Mouse (Mus musculus) liver, embryonic 14.5 days (tissue): ENCODE measurements at regions not wholly inside any gene's neighbourhood (a gene's known extent, or its start where the extent isn't known, plus 50 kb on each side); places are given as distances from the start of the nearest gene placed in this dataset.

Experiments
- ATAC-seq: fragments of 200-750 bp; cut with Nextera tagmentation; 2 replicates; pipeline ENCODE4 v1.8.0; 2017; ENCODE audit warnings: moderate number of reproducible peaks, mild to moderate bottlenecking, moderate library complexity; ENCODE audit not compliant: insufficient read depth
- DNase-seq, 3 experiments: peaks; one replicate each; pipeline ENCODE4 v3.0.0-alpha.2; 2012 to 2013; ENCODE audit warnings: low read depth in 3 of 3, low spot score in 3 of 3
- H3K27ac ChIP-seq: fragments of 300-500 bp; sonication (generic); 2 replicates; pipeline ENCODE4 v1.5.1; 2014; ENCODE audit warnings: moderate library complexity, mild to moderate bottlenecking, control low read depth, inconsistent platforms
- H3K27me3 ChIP-seq: fragments of 300-500 bp; sonication (generic); 2 replicates; pipeline ENCODE4 v1.6.1; 2014; ENCODE audit warnings: mild to moderate bottlenecking, low read length, moderate library complexity; ENCODE audit not compliant: control insufficient read depth, insufficient read depth
- H3K36me3 ChIP-seq: fragments of 300-500 bp; sonication (generic); replicated peaks from 2 replicates; pipeline ENCODE4 v1.6.1; 2014; ENCODE audit warnings: low read depth; ENCODE audit not compliant: control insufficient read depth, insufficient read depth
- H3K4me1 ChIP-seq, 2 experiments: fragments of 200-500 bp in 1 of 2; fragments of 300-500 bp in 1 of 2; sonication (generic) in 1 of 2; replicated peaks; 2 replicates each; pipeline ENCODE4 v1.6.1; 2012 to 2014; ENCODE audit warnings: antibody characterized with exemption in 1 of 2, inconsistent platforms in 1 of 2, low read length in 1 of 2; ENCODE audit not compliant: control insufficient read depth in 2 of 2, insufficient read depth in 2 of 2
- H3K4me2 ChIP-seq: fragments of 300-500 bp; sonication (generic); 2 replicates; pipeline ENCODE4 v1.6.1; 2014; ENCODE audit warnings: low read depth, mild to moderate bottlenecking, control low read depth, moderate library complexity
- H3K4me3 ChIP-seq, 2 experiments: fragments of 200-500 bp in 1 of 2; fragments of 300-500 bp in 1 of 2; sonication (generic) in 1 of 2; 2 replicates each; pipeline ENCODE4 v1.5.1; 2012 to 2014; ENCODE audit warnings: low read depth in 2 of 2, low read length in 2 of 2, mild to moderate bottlenecking in 2 of 2, control low read depth in 1 of 2, inconsistent platforms in 1 of 2, moderate library complexity in 1 of 2; ENCODE audit not compliant: insufficient read depth in 1 of 2
- H3K9ac ChIP-seq: fragments of 300-500 bp; sonication (generic); replicated peaks from 2 replicates; pipeline ENCODE4 v1.6.1; 2014; ENCODE audit warnings: mild to moderate bottlenecking, control low read depth, moderate library complexity
- H3K9me3 ChIP-seq: fragments of 300-500 bp; sonication (generic); 2 replicates; pipeline ENCODE4 v1.6.1; 2016; ENCODE audit warnings: low read length, mixed read lengths; ENCODE audit not compliant: control insufficient read depth
- CTCF ChIP-seq: IDR thresholded peaks from 2 replicates; pipeline ENCODE4 v1.5.1; 2016; ENCODE audit warnings: antibody characterized with exemption, low read depth, control low read depth
- EP300 ChIP-seq: IDR thresholded peaks from 2 replicates; pipeline ENCODE4 v1.6.1; 2016; ENCODE audit warnings: antibody characterized with exemption, low read depth
- WGBS: fragments of 180-500 bp; shearing (Covaris S2); extraction: QIAGEN DNeasy Blood & Tissue Kit; methylation state at CpG from one replicate; pipeline ENCODE4 v1.1.7; 2014; ENCODE audit not compliant: insufficient replicate concordance; 5-methylcytosine and 5-hydroxymethylcytosine counted together

DNA sequence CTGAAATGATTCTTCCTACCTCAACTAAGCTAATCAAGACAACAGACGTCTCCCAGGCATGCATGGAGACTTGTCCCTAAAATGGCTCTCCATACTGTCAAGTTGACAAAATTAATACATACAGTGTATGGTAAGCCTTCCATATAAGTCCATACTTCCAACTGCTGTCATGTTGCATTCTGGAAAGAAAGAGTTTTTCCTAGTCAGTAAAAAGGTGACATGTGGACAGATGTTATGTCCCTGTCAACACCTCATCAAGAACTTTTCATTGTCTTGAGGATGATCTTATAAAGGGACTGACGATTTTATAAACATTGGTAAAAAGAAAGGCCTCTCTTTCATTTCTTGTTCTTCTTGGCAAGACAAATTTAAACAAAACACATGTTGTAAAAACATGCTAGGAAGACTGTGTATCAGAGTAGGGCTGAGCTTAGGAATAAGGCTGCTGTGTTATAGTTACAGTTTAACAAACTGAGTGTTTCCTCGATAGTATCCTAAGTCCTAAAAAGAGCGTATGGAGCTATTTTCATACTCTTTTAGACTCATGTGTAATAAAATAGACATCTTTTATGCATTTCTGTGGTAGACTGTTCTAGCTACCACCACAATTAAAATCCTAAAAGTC is 480.7 kb upstream of the 4930452B06Rik start:
- H3K27ac ChIP-seq = no peak overlapping the region
- H3K9ac ChIP-seq = no peak overlapping the region
- no peaks in the 10 kb centered on the region for H3K9me3 ChIP-seq
- H3K4me3 ChIP-seq = no peak overlapping the region
- TF ChIP-seq CTCF (no peak), EP300 (no peak)
- WGBS = 70% methylated on average over 4 of the region's 4 CpGs
- no peak for DNase-seq
- no peaks in the 10 kb centered on the region for H3K27me3 ChIP-seq
- no peak for ATAC-seq
- no peaks in the 10 kb centered on the region for H3K36me3 ChIP-seq
- H3K4me1 ChIP-seq = no peaks in the 10 kb centered on the region
- H3K4me2 ChIP-seq = no peak overlapping the region

DNA sequence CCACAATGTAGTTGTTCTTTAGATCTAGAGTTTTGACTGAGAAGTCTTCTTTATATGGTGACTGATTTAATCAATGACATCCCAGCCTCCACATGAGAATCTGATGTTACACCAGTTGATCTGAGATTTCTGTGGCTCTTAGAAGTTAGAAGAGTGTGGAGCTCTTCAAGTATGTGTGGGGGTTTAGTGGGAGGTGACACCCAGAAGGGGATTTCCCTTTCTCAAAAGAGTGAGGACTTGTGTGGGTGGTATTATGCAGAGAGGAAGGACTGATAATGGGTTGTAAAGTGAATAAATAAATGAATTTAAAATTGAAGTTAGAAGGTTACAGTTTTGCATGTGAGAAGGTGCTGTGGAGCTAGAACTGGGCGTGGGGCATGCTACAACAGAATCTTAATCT is 439.7 kb upstream of the 4930452B06Rik start:
- WGBS = 42% methylated on average over 1 of the region's 1 CpGs
- DNase-seq = no peak
- H3K27me3 ChIP-seq = no peaks in the 10 kb centered on the region
- TF ChIP-seq CTCF = no peak
- TF ChIP-seq EP300 = no peak
- H3K4me3 ChIP-seq = no peak overlapping the region
- H3K9ac ChIP-seq = no peak overlapping the region
- H3K4me1 ChIP-seq = no peaks in the 10 kb centered on the region
- no peak for ATAC-seq
- H3K9me3 ChIP-seq = no peaks in the 10 kb centered on the region
- no peak overlapping the region for H3K4me2 ChIP-seq
- no peak overlapping the region for H3K27ac ChIP-seq
- no peaks in the 10 kb centered on the region for H3K36me3 ChIP-seq

DNA sequence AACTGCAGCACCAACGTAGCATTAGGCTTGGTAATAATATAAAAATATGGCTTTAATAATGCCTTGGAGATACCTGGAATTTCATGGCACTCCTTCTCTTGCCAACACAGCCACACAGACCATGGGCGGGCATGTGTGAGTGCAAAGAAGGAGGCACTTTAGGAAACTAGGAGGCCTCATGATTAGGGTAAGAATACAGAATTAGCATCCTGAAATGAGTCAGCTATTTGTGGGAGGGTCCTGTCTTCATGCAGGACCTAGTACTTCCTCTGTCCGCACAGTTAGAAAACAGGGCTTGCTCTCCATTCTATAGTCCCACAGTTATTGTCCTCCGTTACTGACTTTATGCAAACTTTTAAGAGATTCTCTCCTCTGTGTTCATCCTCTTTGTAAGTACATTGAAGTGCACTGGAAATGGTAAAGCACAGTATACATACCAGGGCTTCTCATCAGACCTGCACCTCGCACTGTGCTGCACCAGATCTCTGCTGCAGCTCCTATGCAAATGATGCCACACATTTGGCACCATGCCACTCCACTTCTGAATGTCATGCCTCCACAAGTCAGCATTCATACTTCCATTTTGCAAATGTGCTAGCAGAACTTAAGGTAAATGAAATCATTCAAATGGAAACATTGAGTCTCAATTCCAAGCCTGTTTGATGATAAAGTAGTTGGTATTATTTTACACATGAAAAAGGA is 423.7 kb upstream of the 4930452B06Rik start:
- WGBS = 50% methylated on average over 5 of the region's 5 CpGs
- no peak overlapping the region for H3K9ac ChIP-seq
- no peaks in the 10 kb centered on the region for H3K27me3 ChIP-seq
- H3K36me3 ChIP-seq = no peaks in the 10 kb centered on the region
- H3K4me1 ChIP-seq = no peaks in the 10 kb centered on the region
- DNase-seq (no peak), ATAC-seq (no peak)
- H3K27ac ChIP-seq = no peak overlapping the region
- TF ChIP-seq EP300 (no peak), CTCF (no peak)
- H3K9me3 ChIP-seq = no peaks in the 10 kb centered on the region
- H3K4me2 ChIP-seq = no peak overlapping the region
- no peak overlapping the region for H3K4me3 ChIP-seq

DNA sequence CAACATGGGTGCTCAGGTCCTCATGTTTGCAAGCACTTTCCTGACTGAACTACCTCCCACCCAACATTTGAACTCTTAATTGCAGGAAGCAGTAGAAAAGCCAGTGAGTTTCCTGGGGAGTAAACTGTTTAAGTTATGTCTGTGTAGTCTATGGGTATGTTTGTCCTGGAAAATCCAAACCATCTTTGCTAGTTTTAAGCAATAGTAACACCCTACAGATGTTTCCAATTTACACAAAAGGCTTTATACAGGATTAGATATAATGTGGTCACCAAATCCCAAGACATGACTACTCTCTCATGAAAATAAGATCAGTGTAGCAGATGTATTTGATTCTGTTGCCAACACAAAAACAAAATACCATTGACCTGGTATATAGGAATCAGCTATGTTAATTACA is 421.1 kb upstream of the 4930452B06Rik start:
- DNase-seq (no peak), ATAC-seq (no peak)
- no peak overlapping the region for H3K4me2 ChIP-seq
- H3K27ac ChIP-seq = no peak overlapping the region
- no peaks in the 10 kb centered on the region for H3K27me3 ChIP-seq
- no peaks in the 10 kb centered on the region for H3K4me1 ChIP-seq
- no peak overlapping the region for H3K9ac ChIP-seq
- no peak for TF ChIP-seq EP300
- no peak for TF ChIP-seq CTCF
- no peak overlapping the region for H3K4me3 ChIP-seq
- no peaks in the 10 kb centered on the region for H3K36me3 ChIP-seq
- H3K9me3 ChIP-seq = no peaks in the 10 kb centered on the region

DNA sequence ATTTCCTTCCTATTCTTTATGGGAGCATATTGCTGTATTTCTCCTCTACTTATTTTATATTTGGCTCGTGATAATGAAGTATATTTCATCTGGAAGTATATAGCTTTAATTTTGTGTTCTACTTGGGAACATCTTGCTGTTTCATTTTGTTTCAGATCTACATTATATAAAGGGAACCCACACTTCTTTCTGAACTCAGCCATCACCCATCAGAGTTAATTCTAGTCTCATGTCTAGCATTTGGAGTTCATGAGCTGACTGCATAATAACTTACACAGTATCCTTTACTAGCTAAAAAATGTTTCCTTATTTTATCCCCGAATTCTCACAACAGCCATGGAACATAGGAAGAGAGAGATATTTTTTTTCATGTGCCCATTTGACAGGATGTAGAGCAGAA is 413.6 kb upstream of the 4930452B06Rik start:
- TF ChIP-seq EP300 (no peak), CTCF (no peak)
- ATAC-seq = no peak
- Histone ChIP-seq H3K4me2 (no peak overlapping the region), H3K9me3 (no peaks in the 10 kb centered on the region), H3K9ac (no peak overlapping the region), H3K4me1 (no peaks in the 10 kb centered on the region), H3K27ac (no peak overlapping the region), H3K4me3 (no peak overlapping the region), H3K36me3 (no peaks in the 10 kb centered on the region), H3K27me3 (no peaks in the 10 kb centered on the region)
- 39% methylated on average over 2 of the region's 2 CpGs for WGBS
- no peak for DNase-seq
